Mouse (Mus musculus): ENCODE results near the gene Clcn1. TPM values are rescaled to one million over a fixed set of nuclear protein-coding genes. Genes with fewer than 3 reads are reported as not detected.
A peak's percentile ranks its signal among the peaks of the same experiment; 100 is the strongest.

The Clcn1 gene
- total RNA-seq, 1 experiment from 2014 or later = 0.21 TPM

DNA sequence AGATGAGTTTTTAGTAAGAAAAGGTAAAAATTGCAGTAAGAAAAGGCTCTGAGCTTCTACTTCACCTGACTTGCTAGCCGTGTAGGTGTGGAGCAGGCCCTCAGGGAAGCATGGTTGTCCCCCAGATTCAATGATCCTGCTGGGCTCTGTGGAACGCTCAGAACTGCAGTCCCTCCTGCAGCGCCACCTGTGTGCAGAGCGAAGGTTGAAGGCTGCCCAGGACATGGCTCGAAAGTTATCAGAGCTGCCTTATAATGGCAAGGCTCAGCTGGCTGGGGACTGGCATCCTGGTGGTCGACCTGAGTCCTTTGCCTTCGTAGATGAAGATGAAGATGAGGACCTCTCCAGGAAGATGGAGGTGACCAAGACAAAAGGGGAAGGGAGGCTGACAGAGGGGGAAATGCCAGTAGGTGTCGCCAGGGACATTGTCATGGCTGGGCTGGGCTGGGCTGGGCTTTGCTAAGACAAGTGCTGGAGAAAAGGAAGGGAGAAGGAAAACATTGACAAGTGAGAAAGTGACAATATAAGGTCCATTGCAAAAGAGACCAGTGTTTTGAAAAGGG lies 23.4 kb downstream of the Clcn1 start:
- DNase-seq = no peak

GRCm38 (mm10) chr6:42310427-42311053 lies 24.1 kb downstream of the Clcn1 start:
- no peak for DNase-seq

DNA sequence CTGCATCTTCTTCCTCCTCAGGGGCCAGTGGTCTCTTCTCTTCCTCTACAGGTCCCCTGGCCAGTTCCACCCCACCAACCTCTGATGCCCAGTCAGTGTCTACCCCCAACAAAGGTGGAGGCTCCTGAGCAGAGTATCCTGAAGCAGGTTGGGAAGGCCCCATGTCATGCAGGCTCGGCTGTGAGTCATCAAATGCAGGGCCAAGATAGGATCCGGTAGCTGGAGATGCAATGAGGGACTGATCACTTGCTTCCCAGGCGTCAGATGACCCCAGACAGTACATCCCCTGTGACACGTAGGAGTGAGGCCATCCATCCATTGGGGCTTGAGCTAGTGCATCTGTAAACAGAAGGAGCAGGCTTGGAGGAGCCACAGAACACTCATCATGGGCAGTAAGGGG lies 31.8 kb downstream of the Clcn1 start:
- DNase-seq = no peak

- no peak for DNase-seq
Measured at GRCm38 (mm10) chr6:42323371-42324066, 37.0 kb downstream of the Clcn1 start.

DNA sequence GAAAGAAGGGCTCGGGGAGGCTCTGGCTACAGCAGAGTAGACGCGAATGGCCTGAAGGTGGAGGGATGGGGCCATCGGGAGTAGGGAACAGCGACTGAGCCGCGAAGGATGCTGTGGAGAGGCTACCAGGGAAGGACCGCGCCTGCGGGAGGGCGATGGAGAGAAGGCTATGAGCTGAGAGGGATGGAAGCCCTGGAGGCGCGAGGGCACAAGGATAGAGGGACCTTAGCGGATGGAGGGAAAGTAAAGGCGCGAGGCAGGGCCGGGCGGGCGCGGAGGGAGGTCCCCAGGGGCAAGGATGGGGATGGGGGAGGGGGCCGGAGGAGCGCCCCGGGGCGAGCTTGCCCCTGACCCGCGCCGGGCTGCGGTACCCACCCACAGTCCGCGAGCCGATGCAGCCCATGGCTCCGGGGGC lies 37.6 kb downstream of the Clcn1 start:
- peak; percentile 13 for DNase-seq

- DNase-seq = peak; percentile 15
Measured at GRCm38 (mm10) chr6:42324482-42325267, 38.2 kb downstream of the Clcn1 start, which contains the start of gene Fam131b. Gene Fam131b, minus strand, starts transcription at chr6:42324643.

- DNase-seq = peak; percentile 69
Measured at GRCm38 (mm10) chr6:42325268-42325609, 38.8 kb downstream of the Clcn1 start.

GRCm38 (mm10) chr6:42326509-42326908 lies 40.0 kb downstream of the Clcn1 start:
- no peak for DNase-seq

DNA sequence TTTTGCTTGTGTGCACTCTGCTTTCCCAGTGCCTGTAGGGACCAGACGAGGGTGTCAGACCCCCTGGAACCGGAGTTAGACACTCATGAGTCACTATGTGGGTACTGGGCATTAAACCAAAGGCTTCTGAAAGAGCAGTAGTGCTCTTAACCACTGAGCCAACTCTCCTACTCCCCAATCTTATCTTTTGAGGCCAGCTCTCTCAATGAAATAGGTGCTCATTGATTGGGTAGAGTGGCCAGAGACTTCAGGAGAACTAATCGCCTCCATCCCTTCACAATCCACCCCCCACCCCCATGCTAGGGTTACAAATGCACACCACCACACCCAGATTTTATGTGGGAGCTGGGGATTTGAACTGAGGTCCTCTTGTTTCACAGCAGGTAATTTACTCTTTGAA lies 42.3 kb downstream of the Clcn1 start:
- no peak for DNase-seq

DNA sequence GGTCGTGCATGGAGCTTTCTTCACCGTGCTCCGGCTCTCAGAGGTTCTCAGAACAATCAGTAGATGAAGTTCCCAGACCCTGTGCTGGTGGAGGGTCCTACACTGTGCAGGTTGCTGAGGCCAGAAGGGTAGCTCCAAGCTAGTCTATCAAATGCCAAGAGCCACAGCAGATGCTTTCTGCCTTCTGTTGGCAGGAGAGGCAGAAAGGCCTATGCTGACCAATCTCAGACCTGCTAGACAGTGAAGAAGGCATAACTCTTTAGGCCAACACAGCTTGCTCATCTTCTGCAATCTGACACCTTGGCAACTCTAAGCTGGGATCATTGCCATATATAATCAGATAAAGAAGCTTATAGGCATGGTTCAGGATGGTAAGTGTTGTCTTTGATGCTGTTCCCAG lies 43.7 kb downstream of the Clcn1 start:
- DNase-seq = no peak

DNA sequence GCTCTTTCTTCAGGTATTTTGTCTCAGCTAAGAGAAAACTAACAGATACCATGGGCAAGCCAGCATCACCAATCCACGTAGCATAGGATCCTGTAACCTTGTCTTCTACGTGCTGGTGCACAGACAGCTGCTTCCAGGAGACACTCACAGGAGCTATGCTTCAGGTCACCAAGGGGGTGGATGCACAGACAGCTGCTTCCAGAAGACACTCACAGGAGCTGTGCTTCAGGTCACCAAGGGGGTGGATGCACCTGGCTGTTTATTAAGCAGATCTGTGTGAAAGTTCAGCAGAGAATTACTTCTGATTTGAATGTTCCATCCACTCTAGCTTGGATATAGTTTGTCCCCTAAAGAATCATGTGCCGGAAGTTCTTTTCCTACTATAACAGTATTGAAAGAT lies 44.5 kb downstream of the Clcn1 start:
- DNase-seq = no peak

DNA sequence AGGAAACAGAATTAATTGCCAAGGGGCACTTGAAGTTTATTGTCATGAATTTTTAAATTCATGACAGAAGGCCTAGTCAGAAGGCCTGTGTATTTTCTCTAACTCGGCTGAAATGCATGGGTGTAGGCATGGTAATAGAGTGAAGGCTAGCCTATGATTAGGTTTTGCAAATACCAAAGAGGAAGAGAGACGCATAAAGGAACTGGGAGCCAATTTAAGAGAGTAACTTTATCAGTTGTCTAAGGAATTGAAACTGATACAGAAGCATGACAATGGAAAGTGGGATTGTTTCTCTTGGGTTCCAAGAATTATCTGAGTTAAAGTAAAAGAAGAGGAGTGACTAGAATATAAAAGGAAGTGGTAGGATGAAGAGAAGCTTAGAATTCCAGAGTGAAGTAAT lies 52.7 kb downstream of the Clcn1 start:
- DNase-seq = no peak

DNA sequence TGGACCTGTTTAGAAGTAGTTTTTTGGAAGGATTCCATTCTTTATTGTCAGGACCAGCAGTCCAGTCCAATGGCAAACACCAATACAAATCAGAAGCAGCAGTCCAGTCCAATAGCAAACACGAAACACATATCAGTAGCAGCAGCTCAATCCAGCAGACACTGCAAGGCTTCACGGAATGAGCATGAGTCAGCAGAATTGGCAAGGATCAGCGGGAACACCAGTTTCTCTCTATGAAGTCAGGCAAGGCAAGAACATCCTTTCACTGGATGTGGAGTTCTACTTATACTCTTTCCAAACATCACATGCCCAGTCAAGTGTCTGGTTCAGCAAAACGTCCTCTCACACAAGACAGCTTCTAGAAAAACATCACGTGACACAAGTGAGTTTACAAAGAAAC lies 53.5 kb downstream of the Clcn1 start:
- no peak for DNase-seq

DNA sequence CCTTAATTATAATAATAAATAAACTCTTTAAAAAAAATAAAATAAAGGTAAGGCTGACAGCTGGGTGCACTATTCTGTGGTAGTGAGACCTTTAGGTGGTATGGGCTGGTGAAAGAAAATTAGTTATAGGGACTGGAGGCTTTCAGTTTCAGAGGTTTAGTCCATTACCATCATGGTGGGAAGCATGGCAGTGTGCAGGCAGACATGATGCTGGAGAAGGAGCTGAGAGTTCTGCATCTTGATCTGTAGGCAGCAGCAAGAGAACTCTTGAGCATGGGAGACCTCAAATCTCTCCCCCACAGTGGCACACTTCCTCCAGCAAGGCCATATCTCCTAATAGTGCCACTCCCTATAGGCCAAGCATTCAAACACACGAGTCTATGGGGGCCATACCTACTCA lies 55.7 kb downstream of the Clcn1 start:
- DNase-seq = no peak

DNA sequence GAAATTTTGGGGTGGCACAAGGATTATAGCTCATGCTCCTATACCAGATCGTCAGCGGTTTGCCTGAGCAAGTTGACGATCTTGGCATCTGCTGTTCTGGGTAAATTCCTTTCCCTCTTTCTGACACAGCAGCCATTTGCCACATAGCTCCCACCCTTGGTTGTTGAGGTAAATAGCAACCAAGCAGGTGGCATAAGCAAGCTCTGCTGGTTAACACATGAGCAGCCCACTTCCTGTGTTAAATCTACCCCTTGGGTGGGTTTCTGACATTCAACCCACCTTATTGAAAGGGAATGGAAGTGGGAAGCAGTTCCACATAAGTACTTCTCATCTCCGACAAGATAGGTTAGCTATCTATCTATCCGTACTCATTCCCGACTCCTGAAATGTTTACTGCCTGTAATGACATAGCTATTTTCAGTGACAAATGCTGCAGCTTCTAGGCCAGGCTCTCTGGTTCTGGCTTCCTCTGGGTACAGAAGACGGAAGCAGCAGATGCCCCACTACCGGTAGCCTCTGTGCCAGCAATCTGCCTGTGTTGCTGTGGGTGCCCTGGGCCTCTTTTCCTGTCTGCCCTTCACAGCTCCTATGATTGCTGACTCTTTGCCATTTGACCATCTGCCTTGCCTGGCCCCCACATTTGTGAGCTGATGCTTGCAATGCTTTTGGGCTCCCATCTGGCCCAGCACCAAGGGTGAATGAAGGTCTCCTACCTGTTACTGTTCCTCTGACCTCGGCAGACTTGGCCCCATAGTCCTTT lies 57.1 kb downstream of the Clcn1 start:
- no peak for DNase-seq

GRCm38 (mm10) chr6:42344255-42344654 lies 57.8 kb downstream of the Clcn1 start:
- no peak for DNase-seq

GRCm38 (mm10) chr6:42348281-42349005 lies 62.0 kb downstream of the Clcn1 start:
- DNase-seq = no peak

- peak; percentile 83 for DNase-seq
Measured at GRCm38 (mm10) chr6:42349006-42349425, 62.5 kb downstream of the Clcn1 start.

DNA sequence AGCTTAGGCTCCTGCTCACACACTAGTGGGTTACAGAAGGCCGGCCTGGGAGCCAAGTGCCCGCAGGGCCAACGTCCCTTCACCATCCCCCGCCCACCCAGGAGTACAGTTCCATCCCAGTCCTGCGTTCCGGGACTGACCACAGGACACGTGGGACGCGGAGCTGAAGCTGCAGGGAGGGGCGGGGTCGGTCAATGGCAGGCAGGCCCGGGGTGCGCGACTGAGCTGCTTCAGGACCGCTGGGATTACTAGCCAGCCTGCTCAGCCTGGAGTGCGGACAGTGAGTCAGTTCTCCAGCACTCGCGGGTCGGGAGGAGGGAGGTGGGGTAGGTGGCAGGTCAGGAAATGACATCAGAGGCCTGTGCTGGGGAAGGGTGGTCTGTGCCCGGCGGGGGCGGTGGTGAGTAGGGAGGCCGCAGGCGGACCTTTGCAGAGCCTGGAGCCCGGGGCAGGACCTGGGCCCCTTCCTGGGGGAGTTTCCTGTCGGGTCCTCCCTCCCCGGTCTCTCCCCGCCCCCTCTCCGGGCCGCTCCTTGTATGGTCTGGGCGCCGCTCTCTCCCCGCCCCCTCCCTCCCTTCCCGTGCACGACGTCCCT lies 63.0 kb downstream of the Clcn1 start, which contains the start of gene Zyx:
Gene Zyx, plus strand, starts transcription at position 205 of the 595 bp plus-strand sequence.
- peak; percentile 93 for DNase-seq

DNA sequence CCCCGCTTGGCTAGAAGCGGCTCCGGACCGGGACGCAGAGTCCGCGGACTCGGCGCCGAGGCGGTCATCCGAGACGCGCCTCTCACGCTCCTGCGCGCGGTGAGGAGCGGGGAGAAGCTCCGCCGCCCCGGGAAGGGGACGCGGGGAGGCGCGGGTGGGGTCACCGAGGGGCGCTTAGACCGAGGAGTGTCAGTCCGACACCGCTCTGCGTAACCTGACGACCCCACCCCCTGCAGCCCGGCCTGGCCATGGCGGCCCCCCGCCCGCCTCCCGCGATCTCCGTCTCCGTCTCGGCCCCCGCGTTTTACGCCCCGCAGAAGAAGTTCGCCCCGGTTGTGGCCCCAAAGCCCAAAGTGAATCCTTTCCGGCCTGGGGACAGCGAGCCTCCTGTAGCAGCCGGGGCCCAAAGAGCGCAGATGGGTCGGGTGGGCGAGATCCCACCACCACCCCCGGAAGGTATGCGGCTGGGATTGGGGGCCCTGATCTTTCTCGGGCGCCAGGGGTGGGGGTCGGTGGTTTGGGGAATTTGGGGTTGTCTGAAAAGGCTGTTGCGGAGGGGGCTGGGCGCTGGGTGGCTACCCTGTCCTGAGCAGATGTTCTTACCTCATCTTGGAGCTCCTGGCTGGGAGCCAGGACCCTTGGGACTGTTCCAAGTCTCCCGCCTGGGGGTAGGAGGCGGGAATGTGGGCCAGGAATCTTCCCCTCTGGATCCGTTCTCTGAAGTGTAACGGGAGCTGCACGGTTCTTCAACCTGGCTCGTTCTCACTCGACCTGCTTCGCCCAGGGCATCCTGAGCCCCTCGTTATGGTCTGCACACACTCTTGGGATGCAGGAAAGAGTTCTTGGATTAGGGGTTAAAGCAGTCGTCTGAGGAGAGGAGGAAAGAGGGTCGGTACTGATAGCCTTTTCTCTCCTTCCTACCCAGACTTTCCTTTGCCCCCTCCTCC lies 63.8 kb downstream of the Clcn1 start:
- peak; percentile 88 for DNase-seq
